Mouse (Mus musculus) layer of hippocampus, adult 18-20 months (tissue): ENCODE measurements at regions not wholly inside any gene's neighbourhood (a gene's known extent, or its start where the extent isn't known, plus 50 kb on each side); places are given as distances from the start of the nearest gene placed in this dataset.

Source experiments
- DNase-seq, 2 experiments: peaks; one replicate each; pipeline ENCODE4 v3.0.0; 2022; ENCODE audit warnings: low spot score in 2 of 2

GRCm38 (mm10) chr11:39733434-39734076 is 961.4 kb downstream of the Mat2b start:
- peak; percentile 4 to 65 for DNase-seq

- DNase-seq: no peak
Measured at GRCm38 (mm10) chr11:39723621-39724020, 971.4 kb downstream of the Mat2b start.

- no peak for DNase-seq
Measured at GRCm38 (mm10) chr11:39678521-39678920, 1016.5 kb downstream of the Mat2b start.

- no peak for DNase-seq
Measured at GRCm38 (mm10) chr11:39653595-39653994, 1041.4 kb downstream of the Mat2b start.

GRCm38 (mm10) chr11:39619356-39619755 is 1075.6 kb downstream of the Mat2b start:
- peak in 1 of 2 experiments; percentile 63 for DNase-seq

- DNase-seq: peak in 1 of 2 experiments; percentile 53
Measured at GRCm38 (mm10) chr11:39615843-39616242, 1079.2 kb downstream of the Mat2b start.

GRCm38 (mm10) chr11:39596479-39596878 is 1098.5 kb downstream of the Mat2b start:
- no peak for DNase-seq

- peak; percentile 77 to 89 for DNase-seq
Measured at GRCm38 (mm10) chr11:39588641-39589385, 1106.2 kb downstream of the Mat2b start.

GRCm38 (mm10) chr11:39558287-39558686 is 1136.7 kb downstream of the Mat2b start:
- DNase-seq: peak; percentile 3 to 30

GRCm38 (mm10) chr11:39550066-39550465 is 1144.9 kb downstream of the Mat2b start:
- no peak for DNase-seq

GRCm38 (mm10) chr11:39524866-39525649 is 1169.9 kb downstream of the Mat2b start:
- DNase-seq: peak in 1 of 2 experiments; percentile 3

GRCm38 (mm10) chr11:39495253-39495652 is 1199.8 kb downstream of the Mat2b start:
- no peak for DNase-seq

- DNase-seq: no peak
Measured at GRCm38 (mm10) chr11:39477136-39477535, 1217.9 kb downstream of the Mat2b start.

GRCm38 (mm10) chr11:39453329-39453952 is 1241.6 kb downstream of the Mat2b start:
- DNase-seq: no peak

GRCm38 (mm10) chr11:39446374-39446773 is 1248.6 kb downstream of the Mat2b start:
- DNase-seq: no peak

GRCm38 (mm10) chr11:39411691-39412090 is 1283.3 kb downstream of the Mat2b start:
- peak in 1 of 2 experiments; percentile 3 for DNase-seq

- peak in 1 of 2 experiments; percentile 2 for DNase-seq
Measured at GRCm38 (mm10) chr11:39411182-39411581, 1283.8 kb downstream of the Mat2b start.

- peak in 1 of 2 experiments; percentile 6 for DNase-seq
Measured at GRCm38 (mm10) chr11:39364827-39365226, 1330.2 kb downstream of the Mat2b start.

- no peak for DNase-seq
Measured at GRCm38 (mm10) chr11:39350616-39351015, 1344.4 kb downstream of the Mat2b start.
